Mouse (Mus musculus) thymus, postnatal 10 days (tissue): Measurements from ENCODE around the gene Pitpnm2.

ENCODE experiments used
- DNase-seq, 2 experiments: peaks; one replicate each; pipeline ENCODE4 v3.0.0; 2021; ENCODE audit warnings: low spot score in 2 of 2

Pitpnm2 gene

DNA sequence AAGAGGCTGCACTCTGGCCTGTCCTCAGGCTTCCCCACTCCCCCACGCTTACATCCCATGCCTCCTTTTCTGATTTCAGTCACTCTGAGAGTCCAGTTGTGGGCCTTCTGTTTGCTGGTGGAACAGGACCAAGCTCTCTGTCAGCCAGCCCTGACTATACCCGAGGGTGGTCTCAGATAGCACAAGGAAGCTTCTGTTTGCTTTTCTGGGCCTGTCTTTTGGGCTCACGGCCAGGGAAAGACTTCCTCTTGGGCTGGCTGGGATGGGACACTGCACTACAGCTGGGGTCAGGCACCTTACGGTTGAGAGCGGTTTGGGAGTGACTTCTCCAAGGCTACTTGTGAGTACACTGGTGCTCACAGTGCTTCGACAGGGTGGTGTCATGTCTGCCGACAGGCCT is 111.5 kb downstream of the Pitpnm2 start:
- no peak for DNase-seq

DNA sequence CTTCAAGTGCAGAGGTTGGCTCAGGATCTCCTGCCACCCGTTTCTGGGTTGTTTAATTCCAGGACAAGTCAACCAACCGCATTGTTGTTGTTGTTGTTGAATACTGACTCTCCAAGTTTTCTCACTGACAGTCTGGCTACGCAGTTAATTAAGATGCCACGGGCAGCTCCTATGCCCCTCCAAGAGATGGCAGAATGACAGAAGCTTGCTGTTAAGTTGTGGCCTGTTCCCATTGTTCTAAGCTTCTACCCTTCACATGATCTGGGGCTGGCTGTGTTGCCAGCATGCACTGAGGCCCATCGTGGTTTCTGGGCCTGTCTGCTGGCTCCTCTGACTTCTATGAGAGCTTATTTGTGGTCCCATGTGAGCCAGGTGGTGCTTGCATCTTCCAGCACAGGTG is 115.3 kb downstream of the Pitpnm2 start:
- DNase-seq: no peak

DNA sequence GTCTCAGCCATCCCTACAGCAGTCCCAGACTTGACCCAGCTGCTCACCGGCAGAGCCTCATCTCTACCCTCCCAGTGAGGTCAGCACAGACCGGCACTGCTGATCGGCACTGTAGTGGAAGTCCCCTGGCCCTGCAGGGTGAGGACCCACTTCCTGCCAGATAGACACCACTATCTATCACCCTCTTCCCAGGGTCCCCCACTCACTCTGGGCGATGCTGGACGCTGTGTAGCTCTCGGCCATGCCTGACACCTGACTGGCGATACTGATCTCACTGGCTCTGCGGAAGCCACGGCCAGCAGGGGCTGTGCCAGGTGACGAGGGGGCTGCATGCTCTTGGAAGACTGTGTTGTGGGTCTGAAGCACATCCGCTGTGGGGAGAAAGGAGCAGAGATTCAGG is 124.5 kb downstream of the Pitpnm2 start:
- no peak for DNase-seq

DNA sequence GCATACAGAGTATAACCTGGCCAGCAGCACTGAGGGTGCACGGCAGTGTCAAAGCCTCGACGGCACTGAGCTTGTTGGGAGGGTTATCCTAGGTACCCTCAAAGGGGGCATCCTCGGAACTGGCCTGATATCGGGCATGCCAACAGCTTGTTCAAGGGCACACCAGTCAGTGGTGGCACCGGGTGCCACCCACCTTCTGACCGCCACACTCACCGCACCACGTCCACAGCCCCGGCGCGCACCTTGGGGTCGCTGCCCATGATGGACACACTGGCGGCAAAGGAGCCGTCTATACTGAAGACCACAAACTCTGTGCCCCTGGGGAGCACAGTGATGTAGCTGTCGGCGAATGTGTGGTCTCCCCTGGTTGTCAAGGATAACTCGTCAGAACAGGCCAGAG is 127.2 kb downstream of the Pitpnm2 start:
- no peak for DNase-seq

DNA sequence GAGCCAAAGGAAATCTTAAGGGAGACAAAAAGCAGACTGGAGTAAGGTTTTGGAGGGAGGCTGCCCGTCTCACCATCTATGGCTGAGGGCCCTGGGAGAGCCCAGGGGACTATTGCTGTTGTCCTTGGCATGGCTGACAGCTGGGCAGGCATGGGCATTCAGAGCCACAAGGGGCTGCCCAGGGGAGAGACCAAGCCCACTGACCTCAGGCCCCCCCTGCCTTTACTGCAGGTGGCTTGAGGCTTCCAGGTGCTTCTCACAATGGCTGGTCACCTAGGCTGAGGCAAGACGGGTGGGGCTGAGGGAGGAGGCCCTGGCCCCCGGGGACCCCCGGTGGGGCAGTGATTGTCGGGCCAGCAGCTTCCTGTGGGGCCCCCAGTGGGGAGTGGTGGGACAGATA is 130.4 kb downstream of the Pitpnm2 start:
- DNase-seq: no peak

DNA sequence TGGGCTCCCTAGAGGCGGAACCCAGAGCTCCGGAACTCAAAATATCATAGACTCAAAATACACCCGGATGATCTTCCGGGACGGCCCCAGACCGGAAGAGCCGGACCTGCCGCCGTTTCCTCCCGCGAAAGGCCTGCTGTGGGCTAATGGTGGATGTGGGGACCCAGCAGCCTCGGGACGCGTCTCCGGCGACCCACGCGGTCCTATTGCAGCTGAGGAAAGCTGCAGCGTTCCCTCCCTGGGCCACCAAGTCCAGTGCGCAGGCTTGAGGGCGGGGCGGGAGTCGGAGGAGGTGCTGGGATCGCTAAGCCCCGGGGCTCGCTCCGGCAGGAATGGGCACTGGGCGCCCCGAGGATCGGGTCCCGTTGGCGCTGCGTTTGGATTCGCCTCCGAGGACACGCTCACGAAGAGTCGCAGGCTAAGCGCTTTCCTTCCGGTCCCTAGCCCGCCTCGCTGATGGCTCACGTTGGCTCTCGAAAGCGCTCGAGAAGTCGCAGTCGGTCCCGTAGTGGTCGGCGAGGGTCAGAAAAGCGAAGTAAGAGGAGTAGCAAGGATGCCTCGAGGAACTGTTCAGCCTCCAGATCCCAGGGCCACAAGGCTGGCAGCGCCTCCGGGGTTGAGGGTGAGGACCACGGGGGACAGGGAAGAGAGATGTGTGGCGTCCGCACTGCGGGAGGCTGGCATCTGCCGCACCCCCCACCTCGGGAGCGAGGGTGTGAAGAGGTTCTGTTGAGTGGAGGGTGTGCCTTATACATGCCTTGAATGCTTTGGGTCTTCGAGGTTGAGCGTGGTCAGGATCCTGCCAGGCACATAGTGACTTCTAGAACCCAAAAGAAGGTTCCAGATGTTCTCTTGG is 133.3 kb downstream of the Pitpnm2 start, which contains the start of gene Arl6ip4:
Gene Arl6ip4, plus strand, starts transcription at position 100 of the 856 bp plus-strand sequence.
- peak; percentile 38 to 80 for DNase-seq

DNA sequence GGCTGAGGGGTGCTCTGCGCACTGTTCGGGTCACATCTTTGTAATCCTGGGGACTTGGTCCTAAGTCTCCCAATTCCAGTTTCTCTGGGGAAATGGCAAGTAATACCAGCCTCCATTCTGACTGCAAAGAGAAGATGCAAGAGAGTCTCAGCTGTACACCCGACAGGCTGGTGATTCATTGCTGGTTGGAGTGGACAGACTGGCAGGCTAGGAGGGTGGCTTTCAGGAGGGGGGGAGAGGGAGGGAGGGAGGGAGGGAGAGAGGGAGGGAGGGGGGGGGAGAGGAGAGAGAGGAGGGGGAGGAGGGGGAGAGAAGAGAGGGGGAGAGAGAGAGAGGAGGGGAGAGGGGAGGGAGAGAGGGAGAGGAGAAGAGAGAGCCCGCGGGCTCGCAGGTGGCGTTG is 134.0 kb downstream of the Pitpnm2 start:
- no peak for DNase-seq

DNA sequence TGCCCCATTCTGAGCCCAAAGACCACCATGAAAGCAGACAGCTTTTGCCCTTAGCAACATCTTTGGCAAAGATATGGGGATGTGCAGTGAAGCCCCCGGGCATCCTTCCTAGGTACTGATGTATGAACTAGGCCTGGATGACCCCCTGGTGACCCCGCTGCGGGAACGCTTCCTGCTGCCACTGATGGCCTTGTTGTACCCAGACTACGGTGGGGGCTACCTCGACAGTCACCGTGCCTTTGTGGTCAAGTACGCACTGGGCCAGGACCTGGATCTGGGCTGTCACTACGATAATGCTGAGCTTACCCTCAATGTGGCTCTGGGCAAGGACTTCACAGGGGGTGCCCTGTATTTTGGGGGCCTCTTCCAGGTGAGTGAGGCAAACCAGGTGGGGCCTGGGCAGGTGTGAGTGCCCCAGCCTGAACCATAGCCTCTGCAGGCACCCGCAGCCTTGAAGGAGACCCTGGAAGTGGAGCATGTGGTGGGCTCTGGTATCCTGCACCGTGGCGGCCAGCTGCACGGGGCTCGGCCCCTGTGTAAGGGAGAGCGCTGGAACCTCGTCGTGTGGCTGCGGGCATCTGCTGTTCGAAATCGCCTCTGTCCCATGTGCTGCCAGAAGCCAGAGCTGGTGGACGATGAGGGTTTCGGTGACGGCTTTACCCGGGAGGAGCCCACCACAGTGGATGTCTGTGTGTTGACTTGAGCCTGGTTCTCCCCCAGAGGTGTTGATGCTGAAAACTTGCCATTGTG is 135.1 kb downstream of the Pitpnm2 start:
- DNase-seq: no peak

DNA sequence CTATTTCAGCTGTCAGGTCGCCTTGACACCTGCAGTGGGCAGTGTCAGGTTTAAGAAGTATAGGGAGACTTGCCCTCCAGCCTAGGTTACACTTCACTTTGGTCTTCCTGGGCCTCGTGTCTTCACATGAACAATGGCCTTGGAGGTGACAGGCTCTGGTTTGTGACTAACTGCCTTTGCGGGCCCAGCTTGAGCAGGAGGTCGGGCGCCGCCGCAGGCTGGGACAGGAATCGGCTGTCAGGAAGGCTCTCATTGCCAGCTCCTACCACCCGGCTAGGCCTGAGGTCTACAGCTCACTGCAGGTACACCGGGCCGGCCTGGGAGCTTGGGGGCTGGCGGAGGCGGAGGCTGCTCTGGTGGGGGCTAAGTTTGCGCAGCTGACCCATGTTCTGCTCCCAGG is 136.5 kb downstream of the Pitpnm2 start:
- peak; percentile 72 for DNase-seq

DNA sequence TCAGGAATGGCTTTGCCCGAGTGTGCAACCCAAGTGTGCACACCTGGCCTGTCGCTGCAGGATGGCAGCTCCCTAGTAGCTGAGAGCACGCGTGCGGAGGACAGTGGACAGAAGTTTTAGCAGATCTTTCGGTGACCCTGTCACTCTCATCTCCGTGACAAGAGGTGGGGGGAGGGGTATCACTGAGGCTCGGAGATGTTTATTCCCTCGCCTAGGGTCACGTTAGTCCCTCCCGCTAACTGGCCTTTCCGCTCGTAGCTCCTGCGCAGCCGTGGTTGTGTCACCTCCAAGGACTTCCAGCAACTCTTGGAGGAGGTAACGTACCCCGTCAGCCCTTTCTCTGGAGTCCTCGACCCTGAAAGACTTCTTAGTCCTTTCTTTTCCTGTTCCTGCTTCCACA is 137.0 kb downstream of the Pitpnm2 start:
- DNase-seq: no peak

DNA sequence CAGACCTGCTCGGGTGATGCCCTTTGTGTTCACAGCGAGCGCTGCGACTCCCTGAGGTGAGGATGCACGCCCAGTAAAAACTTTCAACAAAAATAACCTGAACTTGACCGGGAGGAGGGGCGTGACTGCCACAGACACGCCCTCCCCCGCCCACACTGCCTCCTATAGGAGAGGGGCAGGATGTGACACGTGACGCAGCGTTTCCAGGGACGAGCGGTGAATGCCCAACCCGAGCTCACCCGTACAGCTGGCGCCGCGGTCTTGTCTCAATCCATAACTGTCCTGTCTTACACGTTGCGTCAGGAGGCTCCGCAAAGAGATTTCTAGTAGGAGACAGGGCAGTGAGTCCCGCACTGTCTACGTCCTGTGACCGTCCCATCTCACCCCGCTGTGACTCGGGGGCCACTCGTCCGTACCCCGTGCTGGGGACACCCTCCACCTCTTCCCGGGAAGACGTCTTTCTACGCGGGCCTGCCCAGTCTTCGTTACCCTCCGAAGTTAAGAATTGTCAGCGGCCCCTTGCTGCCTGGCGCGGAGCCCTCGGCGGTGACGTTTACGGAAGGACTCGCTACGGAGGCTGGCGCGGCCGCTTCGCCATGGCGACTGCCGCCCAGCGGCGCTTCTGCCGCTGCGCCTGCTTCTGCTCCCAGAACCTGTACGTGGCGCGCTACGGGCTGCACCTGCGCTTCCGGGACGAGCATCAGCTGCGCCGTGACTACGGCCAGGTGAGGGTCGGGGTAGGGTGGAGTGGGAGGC is 137.6 kb downstream of the Pitpnm2 start, which contains the start of gene Ogfod2:
Gene Ogfod2, plus strand, starts transcription at position 556 of the 756 bp plus-strand sequence.
- peak; percentile 93 to 95 for DNase-seq

DNA sequence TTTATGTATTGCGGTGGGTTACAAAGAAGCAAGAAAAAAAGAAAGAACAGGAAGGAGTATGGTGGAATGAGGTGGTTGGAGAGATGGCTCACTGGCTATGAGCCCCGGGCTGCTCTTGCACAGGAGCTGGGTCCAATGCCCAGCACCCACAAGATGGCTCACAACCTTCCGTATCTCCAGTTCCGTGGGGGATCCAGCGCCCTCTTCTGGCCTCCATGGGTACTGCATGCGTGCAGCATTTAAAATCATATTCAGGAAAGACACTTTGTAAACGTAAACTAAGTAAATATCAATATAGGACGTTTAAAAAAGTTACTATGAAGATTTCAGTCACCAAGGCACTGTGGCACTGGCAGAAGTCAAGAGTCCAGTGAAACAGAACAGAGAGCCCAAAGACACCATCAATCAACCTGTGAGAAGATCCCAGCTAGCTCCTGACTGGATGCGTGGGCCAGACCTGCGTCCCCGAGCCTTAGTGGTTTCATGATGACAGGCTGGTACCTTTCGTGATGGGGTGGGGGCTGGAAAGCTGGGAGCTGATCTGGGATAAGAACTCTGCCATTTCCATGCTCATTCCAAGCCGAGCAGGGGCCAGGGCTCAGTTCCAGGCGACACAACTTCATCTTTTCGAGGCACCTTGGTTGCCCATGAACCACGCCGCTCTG is 138.4 kb downstream of the Pitpnm2 start:
- peak in 1 of 2 experiments; percentile 61 for DNase-seq

DNA sequence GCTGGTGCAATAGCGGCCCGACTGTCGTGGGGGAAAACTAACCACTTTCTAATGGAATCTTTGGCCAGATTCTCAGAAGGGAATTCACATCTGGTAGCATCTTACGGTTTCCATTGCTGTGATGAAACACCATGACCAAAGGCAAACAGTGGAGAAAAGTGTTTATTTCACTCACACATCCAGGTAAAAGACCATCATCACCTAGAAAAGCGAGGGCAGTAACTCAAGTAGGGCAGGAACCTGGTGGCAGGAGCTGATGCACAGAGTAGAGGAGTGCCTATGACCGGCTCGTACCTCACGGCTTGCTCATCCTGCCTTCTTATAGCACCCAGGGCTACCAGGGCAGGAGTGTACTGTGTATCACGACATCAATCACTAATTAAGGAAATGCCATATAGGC is 146.0 kb downstream of the Pitpnm2 start:
- no peak for DNase-seq

DNA sequence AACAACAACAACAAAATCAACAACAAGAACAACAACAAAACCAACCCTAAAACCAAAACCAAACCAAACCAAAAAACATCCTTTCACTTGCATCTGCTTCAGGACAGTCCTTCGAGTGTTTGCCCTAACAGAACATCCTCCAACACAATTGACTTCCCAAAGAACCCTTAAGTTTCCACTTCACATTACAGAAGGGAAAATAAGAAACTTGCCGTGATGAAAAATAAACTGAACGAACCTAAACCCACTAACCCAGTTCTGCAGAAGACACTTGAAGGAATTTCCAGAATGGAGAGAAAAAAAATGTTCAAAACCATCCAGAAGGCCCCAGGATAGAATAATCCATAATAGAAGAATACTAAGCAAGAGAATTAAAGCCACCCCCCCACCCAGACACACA is 146.5 kb downstream of the Pitpnm2 start:
- DNase-seq: no peak

DNA sequence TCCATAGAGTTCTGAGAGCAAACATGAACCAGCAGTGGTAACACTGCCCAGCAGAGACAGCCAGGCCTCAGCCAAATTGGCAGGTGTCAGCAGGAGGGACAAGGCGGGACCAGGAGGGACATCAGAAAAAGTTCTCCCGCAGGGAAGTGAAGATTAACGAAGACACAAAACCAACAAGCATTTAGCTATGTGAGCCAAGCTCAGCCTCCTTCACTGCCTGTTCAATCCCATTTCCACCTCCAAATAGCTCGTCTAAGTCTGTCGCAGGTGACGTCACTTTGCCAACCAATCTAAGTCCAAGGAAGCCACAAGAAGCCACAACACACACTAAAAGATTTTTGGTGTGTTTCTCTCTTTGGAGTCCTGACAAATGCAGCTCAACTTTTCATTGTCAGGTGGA is 147.2 kb downstream of the Pitpnm2 start:
- no peak for DNase-seq

DNA sequence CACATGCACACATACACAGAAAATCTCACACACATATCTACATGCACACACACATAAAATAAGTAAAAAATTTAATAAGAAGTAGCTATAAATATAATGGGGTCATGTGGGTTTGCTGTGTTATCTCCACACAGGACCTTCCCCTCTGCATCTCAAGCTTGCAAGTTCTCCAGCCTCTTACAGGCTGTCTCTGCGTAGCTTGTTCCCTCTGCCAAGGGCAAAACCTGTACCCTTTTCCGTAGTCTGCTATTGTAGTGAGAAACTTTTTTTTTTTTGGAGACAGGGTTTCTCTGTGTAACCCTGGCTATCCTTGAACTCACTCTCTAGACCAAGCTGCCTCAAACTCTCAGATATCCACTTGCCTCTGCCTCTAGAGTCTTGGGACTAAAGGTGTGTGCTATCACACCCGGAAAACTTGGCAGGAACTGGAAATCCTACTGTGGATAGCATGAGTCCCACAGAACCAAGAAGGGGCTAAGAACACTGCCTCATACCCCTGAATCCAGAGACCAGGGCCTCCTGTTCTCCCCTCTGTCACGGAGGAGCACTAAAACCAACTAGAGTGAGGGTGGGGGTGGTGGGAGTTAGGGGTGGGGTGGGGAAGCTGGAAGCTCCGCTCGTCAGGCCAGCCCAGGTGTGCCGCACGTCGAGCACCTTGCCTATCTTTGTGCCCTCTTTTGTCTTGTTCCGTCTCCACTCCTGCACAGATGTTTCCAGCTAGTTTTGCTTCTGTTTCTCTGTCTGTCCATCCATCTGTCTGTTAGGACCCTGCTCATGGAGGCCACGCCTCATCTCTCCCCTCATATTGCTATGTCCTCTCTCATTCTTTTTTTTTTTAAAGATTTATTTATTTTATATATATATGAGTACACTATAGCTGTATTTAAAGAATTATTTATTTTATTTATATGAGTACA is 149.2 kb downstream of the Pitpnm2 start:
- no peak for DNase-seq

DNA sequence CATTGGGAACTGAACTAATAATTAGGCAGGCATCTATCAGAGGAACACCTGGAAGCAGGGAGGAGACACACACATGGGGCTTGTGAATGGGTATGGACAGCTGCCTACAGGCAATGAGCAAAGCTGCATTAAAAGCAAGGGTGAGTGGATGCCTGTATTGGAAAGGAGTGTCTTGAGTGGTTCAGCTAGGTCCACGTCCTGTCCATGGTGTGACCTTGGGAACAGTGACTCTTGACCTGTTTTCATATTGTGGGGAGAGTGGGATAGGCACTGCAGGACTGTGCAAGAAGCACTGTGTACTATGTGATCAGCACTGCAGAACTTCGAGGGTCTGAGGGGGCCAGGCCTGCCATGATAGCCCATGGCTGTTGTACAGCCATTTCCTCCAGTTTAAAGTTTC is 150.6 kb downstream of the Pitpnm2 start:
- DNase-seq: no peak

DNA sequence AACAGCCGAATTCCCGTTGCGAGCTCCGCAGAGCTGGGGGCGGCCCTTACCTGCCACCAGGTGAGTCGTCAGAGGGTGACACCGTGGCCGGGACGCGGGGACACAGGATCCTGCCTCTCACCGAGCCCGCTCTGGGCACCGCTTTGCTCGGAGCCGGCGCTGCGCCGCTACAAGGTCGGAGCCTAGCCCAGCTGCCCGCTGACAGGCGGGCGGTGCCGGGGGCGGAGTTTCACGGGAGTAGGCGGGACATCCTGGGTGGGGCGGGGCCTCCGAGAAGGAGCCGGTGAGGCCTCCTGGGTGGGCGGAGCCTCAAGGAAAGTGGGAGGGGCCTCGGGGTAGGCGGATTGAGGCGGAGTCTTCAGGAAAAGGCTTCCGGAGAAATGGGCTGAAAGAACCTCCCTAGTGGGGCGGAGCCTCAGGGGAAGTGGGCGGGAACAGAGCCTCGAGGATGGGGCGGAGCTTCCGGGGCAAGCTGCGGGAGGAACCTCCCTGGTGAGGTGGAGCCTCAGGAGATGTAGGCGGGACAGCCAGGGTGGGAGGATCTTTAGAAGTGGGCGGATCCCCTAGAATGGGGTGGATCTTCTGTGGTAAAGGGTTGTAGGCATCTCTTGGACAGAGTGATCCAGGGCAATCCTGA is 153.8 kb downstream of the Pitpnm2 start, which contains the start of gene Abcb9:
Gene Abcb9, minus strand, starts transcription at position 203 of the 637 bp plus-strand sequence.
- DNase-seq: peak; percentile 90 to 93

DNA sequence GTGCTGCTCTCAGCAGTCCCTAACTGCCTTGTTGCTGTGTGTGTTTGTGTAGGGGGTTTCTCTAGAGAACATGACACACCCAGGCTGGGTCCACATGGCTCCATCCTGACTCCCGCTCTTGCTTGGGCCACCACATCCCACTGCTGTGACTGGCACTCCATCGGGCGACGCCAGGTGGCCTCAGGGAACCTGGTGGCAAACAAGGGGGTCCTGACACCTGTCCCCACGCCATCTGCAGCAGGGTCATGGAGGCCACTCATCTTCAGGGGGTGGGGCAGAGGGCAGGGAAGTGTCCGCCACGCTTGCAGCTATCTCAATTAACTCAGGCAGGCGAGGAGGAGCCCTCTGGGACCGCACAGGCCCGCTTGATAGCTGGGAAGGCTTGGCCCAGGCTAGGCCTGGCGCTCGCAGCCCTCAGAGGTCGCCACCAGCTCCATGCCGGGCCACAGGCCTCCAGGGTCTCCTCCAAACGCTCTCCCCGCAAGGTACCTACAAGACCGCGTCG is 154.4 kb downstream of the Pitpnm2 start:
- no peak for DNase-seq
